33 mouse cellular contexts compared by ENCODE assay signal in genomic region chr17:24769146-24769545, GRCm38 (mm10). TPM values are rescaled to one million over a fixed set of nuclear protein-coding genes. Genes with fewer than 3 reads are reported as not detected.
DNase-seq lines count a peak whose midpoint lies in the region; ATAC-seq and TF ChIP-seq lines count a peak whose summit lies in the region.
"Had no signal": no experiment of that assay in that cellular context is flagged by ENCODE, and none has a peak within 500 bp of the region (broad histone marks: within the 10 kb centered on the region; RNA-seq: fewer than 3 reads in every experiment).

No protein-coding gene starts in this region.

- TF ChIP-seq EP300 in stomach, postnatal 0 days (optimal IDR thresholded peaks at IDR 0.05) = no peak

- no peaks in the 10 kb centered on the region for H3K9me3 ChIP-seq in forebrain, embryonic 11.5 days (ENCODE audit: control insufficient read depth, low read length)
- peaks cover 7% of the 10 kb centered on the region for H3K9me3 ChIP-seq in forebrain, embryonic 12.5 days
- H3K9me3 ChIP-seq in lung, embryonic 15.5 days = no peaks in the 10 kb centered on the region
- H3K9me3 ChIP-seq in stomach, embryonic 15.5 days = no peaks in the 10 kb centered on the region
- H3K9me3 ChIP-seq in stomach, postnatal 0 days (ENCODE audit: control insufficient read depth, low read length) = no peaks in the 10 kb centered on the region
- H3K9me3 ChIP-seq: embryonic facial prominence, embryonic 12.5 days; forebrain, embryonic 13.5 days; heart, embryonic 10.5 days; heart, embryonic 15.5 days; hindbrain, embryonic 12.5 days; intestine, embryonic 15.5 days; midbrain, embryonic 15.5 days; neural tube, embryonic 15.5 days had no signal

- H3K9ac ChIP-seq in forebrain, embryonic 11.5 days (ENCODE audit: low read length) = no peak overlapping the region
- no peak overlapping the region for H3K9ac ChIP-seq in forebrain, embryonic 12.5 days
- no peak overlapping the region for H3K9ac ChIP-seq in lung, embryonic 15.5 days
- H3K9ac ChIP-seq in stomach, embryonic 15.5 days = no peak overlapping the region
- H3K9ac ChIP-seq in stomach, postnatal 0 days (ENCODE audit: low read length) = no peak overlapping the region
- H3K9ac ChIP-seq: embryonic facial prominence, embryonic 12.5 days; forebrain, embryonic 13.5 days; heart, embryonic 15.5 days; hindbrain, embryonic 12.5 days; intestine, embryonic 15.5 days; midbrain, embryonic 15.5 days; neural tube, embryonic 15.5 days had no signal

- 44% methylated on average over 3 of the region's 3 CpGs for WGBS in forebrain, embryonic 11.5 days
- WGBS in forebrain, embryonic 12.5 days = 43% methylated on average over 3 of the region's 3 CpGs
- WGBS in lung, embryonic 15.5 days = 26% methylated on average over 3 of the region's 3 CpGs
- 29% methylated on average over 3 of the region's 3 CpGs for WGBS in stomach, embryonic 15.5 days
- WGBS in stomach, postnatal 0 days = 31% methylated on average over 3 of the region's 3 CpGs

- no peak overlapping the region for H3K4me3 ChIP-seq in forebrain, embryonic 11.5 days (ENCODE audit: low read depth, low read length)
- H3K4me3 ChIP-seq in forebrain, embryonic 12.5 days (replicated peaks) = no peak overlapping the region
- no peak overlapping the region for H3K4me3 ChIP-seq in lung, embryonic 15.5 days
- H3K4me3 ChIP-seq in stomach, embryonic 15.5 days (replicated peaks) = no peak overlapping the region
- H3K4me3 ChIP-seq in stomach, postnatal 0 days (ENCODE audit: low read depth, low read length) = no peak overlapping the region
- H3K4me3 ChIP-seq: embryonic facial prominence, embryonic 12.5 days; erythroblast, embryonic 14.5 days; forebrain, embryonic 13.5 days; heart, embryonic 10.5 days; heart, embryonic 15.5 days; hindbrain, embryonic 12.5 days; intestine, embryonic 15.5 days; layer of hippocampus, adult 2 months; left cerebral cortex, adult 2 months; limb, embryonic 12.5 days; midbrain, embryonic 15.5 days; neural tube, embryonic 15.5 days had no signal

- peak; percentile 37 for DNase-seq in forebrain, embryonic 11.5 days (ENCODE audit: low spot score)
- DNase-seq in lung, postnatal 36 days = no peak
- DNase-seq in stomach, postnatal 0 days (ENCODE audit: low spot score) = no peak
- DNase-seq in urinary bladder, postnatal 14 days (ENCODE audit: low spot score) = no peak
- DNase-seq in c-Kit-positive CD71-positive TER-119-positive erythroid progenitor cells, embryonic 14.5 days (ENCODE audit: low spot score) = no peak
- DNase-seq: adrenal gland, postnatal 25 days; cerebellum, adult 9-10 months; cerebellum, postnatal 36 days; gastrocnemius, postnatal 10 days; kidney, adult 2 months; kidney, postnatal 36 days; retina, postnatal 1 day; right cerebral cortex, postnatal 14 days; thymus, adult 2 months; thymus, postnatal 36 days had no signal

- no peak for ATAC-seq in forebrain, embryonic 11.5 days (replicated peaks; ENCODE audit: low FRiP score)
- ATAC-seq in forebrain, embryonic 12.5 days (ENCODE audit: low FRiP score) = no peak
- ATAC-seq in lung, embryonic 15.5 days (ENCODE audit: borderline replicate concordance, extremely low read depth, low FRiP score, low TSS enrichment) = no peak
- peak; percentile 60; the same call in 1 of the 2 replicates for ATAC-seq in stomach, embryonic 15.5 days (ENCODE audit: insufficient read depth, low FRiP score, low read depth)
- no peak for ATAC-seq in stomach, postnatal 0 days (ENCODE audit: low FRiP score, low TSS enrichment)
- ATAC-seq: forebrain, embryonic 13.5 days; hindbrain, postnatal 0 days; intestine, embryonic 15.5 days; midbrain, embryonic 15.5 days had no signal

- H3K36me3 ChIP-seq in forebrain, embryonic 11.5 days (ENCODE audit: control insufficient read depth, insufficient read depth, low read length) = no peaks in the 10 kb centered on the region
- H3K36me3 ChIP-seq in forebrain, embryonic 12.5 days (replicated peaks) = no peaks in the 10 kb centered on the region
- no peaks in the 10 kb centered on the region for H3K36me3 ChIP-seq in lung, embryonic 15.5 days
- no peaks in the 10 kb centered on the region for H3K36me3 ChIP-seq in stomach, embryonic 15.5 days
- no peaks in the 10 kb centered on the region for H3K36me3 ChIP-seq in stomach, postnatal 0 days (ENCODE audit: control insufficient read depth, insufficient read depth, low read length)
- H3K36me3 ChIP-seq: embryonic facial prominence, embryonic 12.5 days; heart, embryonic 10.5 days; heart, embryonic 15.5 days; hindbrain, embryonic 12.5 days; intestine, embryonic 15.5 days; limb, embryonic 12.5 days; midbrain, embryonic 15.5 days; neural tube, embryonic 15.5 days had no signal

- peaks cover 2% of the 10 kb centered on the region; the same call in 1 of the 2 replicates for H3K4me1 ChIP-seq in forebrain, embryonic 11.5 days (replicated peaks; ENCODE audit: control insufficient read depth, insufficient read depth, low read length)
- 0 out of 2 replicates have a peak, but pooled peaks cover 4% of the 10 kb centered on the region for H3K4me1 ChIP-seq in forebrain, embryonic 12.5 days
- H3K4me1 ChIP-seq in lung, embryonic 15.5 days = peaks cover 12% of the 10 kb centered on the region; the same call in 1 of the 2 replicates
- H3K4me1 ChIP-seq in stomach, embryonic 15.5 days = 0 out of 2 replicates have a peak, but pooled peaks cover 10% of the 10 kb centered on the region
- H3K4me1 ChIP-seq in stomach, postnatal 0 days (replicated peaks; ENCODE audit: control insufficient read depth, insufficient read depth) = no peaks in the 10 kb centered on the region
- H3K4me1 ChIP-seq: forebrain, embryonic 13.5 days; midbrain, embryonic 15.5 days; neural tube, embryonic 15.5 days had no signal

- H3K27ac ChIP-seq in forebrain, embryonic 11.5 days (ENCODE audit: low read depth, low read length) = no peak overlapping the region
- H3K27ac ChIP-seq in forebrain, embryonic 12.5 days = no peak overlapping the region
- peak overlapping the region; percentile 25 for H3K27ac ChIP-seq in lung, embryonic 15.5 days
- no peak overlapping the region for H3K27ac ChIP-seq in stomach, embryonic 15.5 days
- H3K27ac ChIP-seq in stomach, postnatal 0 days (replicated peaks) = no peak overlapping the region
- H3K27ac ChIP-seq: forebrain, embryonic 13.5 days; heart, embryonic 15.5 days; hindbrain, embryonic 12.5 days; hindbrain, postnatal 0 days; intestine, embryonic 15.5 days; layer of hippocampus, adult 2 months; left cerebral cortex, adult 2 months; midbrain, embryonic 15.5 days; neural tube, embryonic 15.5 days had no signal

- no peak for TF ChIP-seq CTCF in stomach, postnatal 0 days (IDR thresholded peaks at IDR 0.05; ENCODE audit: low read depth)

- no peaks in the 10 kb centered on the region for H3K27me3 ChIP-seq in forebrain, embryonic 11.5 days (ENCODE audit: control insufficient read depth, insufficient read depth, low read length)
- 0 out of 2 replicates have a peak, but pooled peaks cover 11% of the 10 kb centered on the region for H3K27me3 ChIP-seq in forebrain, embryonic 12.5 days
- no peaks in the 10 kb centered on the region for H3K27me3 ChIP-seq in lung, embryonic 15.5 days
- H3K27me3 ChIP-seq in stomach, embryonic 15.5 days (replicated peaks) = no peaks in the 10 kb centered on the region
- H3K27me3 ChIP-seq in stomach, postnatal 0 days (ENCODE audit: control insufficient read depth, insufficient read depth, low read length) = no peaks in the 10 kb centered on the region
- H3K27me3 ChIP-seq: embryonic facial prominence, embryonic 12.5 days; forebrain, embryonic 13.5 days; intestine, embryonic 15.5 days; limb, embryonic 12.5 days; midbrain, embryonic 15.5 days had no signal

- no peak overlapping the region for H3K4me2 ChIP-seq in forebrain, embryonic 11.5 days (ENCODE audit: low read depth, low read length, severe bottlenecking)
- no peak overlapping the region for H3K4me2 ChIP-seq in forebrain, embryonic 12.5 days
- no peak overlapping the region for H3K4me2 ChIP-seq in lung, embryonic 15.5 days
- H3K4me2 ChIP-seq in stomach, embryonic 15.5 days = 0 out of 2 replicates have a peak overlapping the region, but pooled peaks have one; percentile 11
- no peak overlapping the region for H3K4me2 ChIP-seq in stomach, postnatal 0 days (replicated peaks; ENCODE audit: low read depth)
- H3K4me2 ChIP-seq: embryonic facial prominence, embryonic 12.5 days; forebrain, embryonic 13.5 days; heart, embryonic 15.5 days; hindbrain, embryonic 12.5 days; intestine, embryonic 15.5 days; limb, embryonic 12.5 days; midbrain, embryonic 15.5 days; neural tube, embryonic 15.5 days had no signal

RNA-seq across cellular contexts. Expression of gene Hs3st6, which starts 16.4 kb away (rescaled TPM):
- polyA plus RNA-seq in forebrain, embryonic 11.5 days (2014; fragmentation: Nextera tagmentation; extraction: Ambion mirVana) = 0.21 and 0.51 TPM in 2 replicates
- 1.1 and 1.7 TPM in 2 replicates for polyA plus RNA-seq in forebrain, embryonic 12.5 days (2016; fragmentation: Nextera tagmentation; extraction: Ambion mirVana)
- 2.5 and 3.4 TPM in 2 replicates for polyA plus RNA-seq in lung, embryonic 15.5 days (2015; fragmentation: Nextera tagmentation; extraction: Ambion mirVana)
- 1.1 and 1.5 TPM in 2 replicates for polyA plus RNA-seq in stomach, embryonic 15.5 days (2015; fragmentation: Nextera tagmentation; extraction: Ambion mirVana)
- polyA plus RNA-seq in stomach, postnatal 0 days (2015; fragmentation: Nextera tagmentation; extraction: Ambion mirVana) = 1.4 and 1.8 TPM in 2 replicates
- polyA plus RNA-seq: erythroblast, embryonic 14.5 days had no signal

RNA-seq across cellular contexts. Expression of gene Msrb1, which starts 32.7 kb away (rescaled TPM):
- polyA plus RNA-seq in forebrain, embryonic 11.5 days (2014; fragmentation: Nextera tagmentation; extraction: Ambion mirVana) = 21.3 and 21.6 TPM in 2 replicates
- polyA plus RNA-seq in forebrain, embryonic 12.5 days (2016; fragmentation: Nextera tagmentation; extraction: Ambion mirVana) = 18.8 and 19.5 TPM in 2 replicates
- 30.7 and 36.7 TPM in 2 replicates for polyA plus RNA-seq in lung, embryonic 15.5 days (2015; fragmentation: Nextera tagmentation; extraction: Ambion mirVana)
- polyA plus RNA-seq in stomach, embryonic 15.5 days (2015; fragmentation: Nextera tagmentation; extraction: Ambion mirVana) = 37.0 and 41.4 TPM in 2 replicates
- 51.7 and 54.2 TPM in 2 replicates for polyA plus RNA-seq in stomach, postnatal 0 days (2015; fragmentation: Nextera tagmentation; extraction: Ambion mirVana)

RNA-seq across cellular contexts. Expression of gene Meiob, which starts 34.9 kb away (rescaled TPM):
- polyA plus RNA-seq in forebrain, embryonic 11.5 days (2014; fragmentation: Nextera tagmentation; extraction: Ambion mirVana) = not detected in 2 replicates
- polyA plus RNA-seq in forebrain, embryonic 12.5 days (2016; fragmentation: Nextera tagmentation; extraction: Ambion mirVana) = not detected in 2 replicates
- polyA plus RNA-seq in lung, embryonic 15.5 days (2015; fragmentation: Nextera tagmentation; extraction: Ambion mirVana) = not detected in 2 replicates
- polyA plus RNA-seq in stomach, embryonic 15.5 days (2015; fragmentation: Nextera tagmentation; extraction: Ambion mirVana) = 0.08 TPM in 1 of 2 replicates, not detected in the other
- polyA plus RNA-seq in stomach, postnatal 0 days (2015; fragmentation: Nextera tagmentation; extraction: Ambion mirVana) = 0.05 TPM in 1 of 2 replicates, not detected in the other
- polyA plus RNA-seq: embryonic facial prominence, embryonic 12.5 days; erythroblast, embryonic 14.5 days; forebrain, embryonic 13.5 days; heart, embryonic 10.5 days; heart, embryonic 15.5 days; hindbrain, embryonic 12.5 days; hindbrain, postnatal 0 days; intestine, embryonic 15.5 days; kidney, adult 2 months; limb, embryonic 12.5 days; midbrain, embryonic 15.5 days; neural tube, embryonic 15.5 days; small intestine, adult 2 months; thymus, adult 2 months had no signal

RNA-seq across cellular contexts. Expression of gene Rpl3l, which starts 41.5 kb away (rescaled TPM):
- not detected in 2 replicates for polyA plus RNA-seq in forebrain, embryonic 11.5 days (2014; fragmentation: Nextera tagmentation; extraction: Ambion mirVana)
- not detected in 2 replicates for polyA plus RNA-seq in forebrain, embryonic 12.5 days (2016; fragmentation: Nextera tagmentation; extraction: Ambion mirVana)
- polyA plus RNA-seq in lung, embryonic 15.5 days (2015; fragmentation: Nextera tagmentation; extraction: Ambion mirVana) = 0.18 TPM in 1 of 2 replicates, not detected in the other
- 0.15 TPM in 1 of 2 replicates, not detected in the other for polyA plus RNA-seq in stomach, embryonic 15.5 days (2015; fragmentation: Nextera tagmentation; extraction: Ambion mirVana)
- polyA plus RNA-seq in stomach, postnatal 0 days (2015; fragmentation: Nextera tagmentation; extraction: Ambion mirVana) = 0.23 and 0.28 TPM in 2 replicates
- polyA plus RNA-seq: embryonic facial prominence, embryonic 12.5 days; erythroblast, embryonic 14.5 days; forebrain, embryonic 13.5 days; hindbrain, embryonic 12.5 days; intestine, embryonic 15.5 days; limb, embryonic 12.5 days; liver, adult 2 months; midbrain, embryonic 15.5 days had no signal

RNA-seq across cellular contexts. Expression of gene Ndufb10, which starts 44.9 kb away (rescaled TPM):
- polyA plus RNA-seq in forebrain, embryonic 11.5 days (2014; fragmentation: Nextera tagmentation; extraction: Ambion mirVana) = 189 and 195 TPM in 2 replicates
- 195 and 201 TPM in 2 replicates for polyA plus RNA-seq in forebrain, embryonic 12.5 days (2016; fragmentation: Nextera tagmentation; extraction: Ambion mirVana)
- polyA plus RNA-seq in lung, embryonic 15.5 days (2015; fragmentation: Nextera tagmentation; extraction: Ambion mirVana) = 186 and 193 TPM in 2 replicates
- polyA plus RNA-seq in stomach, embryonic 15.5 days (2015; fragmentation: Nextera tagmentation; extraction: Ambion mirVana) = 238 and 259 TPM in 2 replicates
- 256 and 269 TPM in 2 replicates for polyA plus RNA-seq in stomach, postnatal 0 days (2015; fragmentation: Nextera tagmentation; extraction: Ambion mirVana)
